Mouse (Mus musculus) CH12.LX (cell line): ENCODE results near the gene Hist1h3b.

ENCODE experiments used
- CHD1 ChIP-seq: IDR thresholded peaks from 2 replicates; pipeline ENCODE4 v1.6.1; 2012; ENCODE audit warnings: low read depth, low read length, improper control_type of control experiment, inconsistent platforms
- CTCF ChIP-seq, 2 experiments: IDR thresholded peaks in 1 of 2; conservative IDR thresholded peaks in 1 of 2; 2 replicates each; pipeline ENCODE4 v1.5.1; 2011 to 2012; ENCODE audit warnings: low read depth in 2 of 2, low read length in 2 of 2, improper control_type of control experiment in 1 of 2, inconsistent platforms in 1 of 2, mild to moderate bottlenecking in 1 of 2, moderate library complexity in 1 of 2
- ELF1 ChIP-seq: IDR thresholded peaks from 2 replicates; pipeline ENCODE4 v1.6.1; 2014; ENCODE audit warnings: low read depth, mild to moderate bottlenecking, inconsistent platforms, low read length, improper control_type of control experiment
- EP300 ChIP-seq: IDR thresholded peaks from 2 replicates; pipeline ENCODE4 v1.6.1; 2011; ENCODE audit warnings: low read length, improper control_type of control experiment
- ETS1 ChIP-seq: conservative IDR thresholded peaks from 2 replicates; pipeline ENCODE4 v1.6.1; 2012; ENCODE audit warnings: low read depth, mild to moderate bottlenecking, inconsistent platforms, low read length, improper control_type of control experiment, moderate library complexity
- HCFC1 ChIP-seq: IDR thresholded peaks from 2 replicates; pipeline ENCODE4 v1.6.1; 2012; ENCODE audit warnings: low read depth, mild to moderate bottlenecking, inconsistent platforms, low read length, improper control_type of control experiment
- JUN ChIP-seq: IDR thresholded peaks from 2 replicates; pipeline ENCODE4 v1.6.1; 2011; ENCODE audit warnings: low read depth, mild to moderate bottlenecking, low read length, improper control_type of control experiment, moderate library complexity; ENCODE audit not compliant: insufficient read depth
- MAFK ChIP-seq: IDR thresholded peaks from 2 replicates; pipeline ENCODE4 v1.6.1; 2011; ENCODE audit warnings: low read length, improper control_type of control experiment; ENCODE audit not compliant: insufficient replicate concordance
- MYC ChIP-seq: IDR thresholded peaks from 2 replicates; pipeline ENCODE4 v1.6.1; 2011; ENCODE audit warnings: low read depth, mild to moderate bottlenecking, improper control_type of control experiment, low read length
- RAD21 ChIP-seq: IDR thresholded peaks from 2 replicates; pipeline ENCODE4 v1.6.1; 2011; ENCODE audit warnings: low read depth, mild to moderate bottlenecking, low read length, improper control_type of control experiment, moderate library complexity
- RCOR1 ChIP-seq: conservative IDR thresholded peaks from 2 replicates; pipeline ENCODE4 v1.6.1; 2012; ENCODE audit warnings: low read depth, mild to moderate bottlenecking, inconsistent platforms, low read length, improper control_type of control experiment
- TCF12 ChIP-seq: IDR thresholded peaks from 2 replicates; pipeline ENCODE4 v1.6.1; 2014; ENCODE audit warnings: low read depth, mild to moderate bottlenecking, inconsistent platforms, low read length, improper control_type of control experiment
- USF1 ChIP-seq: IDR thresholded peaks from 2 replicates; pipeline ENCODE4 v1.6.1; 2014; ENCODE audit warnings: low read depth, mild to moderate bottlenecking, inconsistent platforms, low read length, improper control_type of control experiment
- USF2 ChIP-seq: conservative IDR thresholded peaks from 2 replicates; pipeline ENCODE4 v1.6.1; 2011; ENCODE audit warnings: low read depth, low read length, improper control_type of control experiment

DNA sequence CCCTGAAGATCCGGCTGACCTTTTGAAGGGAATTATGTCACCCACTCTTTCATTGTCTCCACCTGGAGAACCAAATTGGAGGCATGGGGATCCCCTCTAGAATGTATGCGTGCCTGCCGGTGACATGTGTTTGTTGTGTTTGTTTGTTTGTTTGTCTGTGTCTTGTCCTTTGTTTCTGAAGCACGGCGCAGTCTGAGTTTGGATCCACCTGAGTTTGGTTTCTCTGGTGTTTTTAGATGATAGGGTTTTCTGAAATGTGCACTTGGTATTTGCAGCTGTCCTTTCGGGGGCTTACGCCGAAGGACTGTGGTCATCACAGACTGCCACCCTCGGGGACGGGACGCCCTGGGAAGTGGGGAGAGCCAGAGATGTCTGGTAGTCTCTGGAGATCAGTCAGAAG lies 34.9 kb upstream of the Hist1h3b start:
- no peak for TF ChIP-seq RAD21
- TF ChIP-seq CTCF (conservative IDR thresholded peaks at IDR 0.05 in 1 of 2, IDR thresholded peaks at IDR 0.05 in 1 of 2; ENCODE audit: low read depth in 2 of 2, low read length in 2 of 2), result no peak
- no peak for TF ChIP-seq CHD1
- no peak for TF ChIP-seq TCF12
- no peak for TF ChIP-seq ELF1
- no peak for TF ChIP-seq USF2
- TF ChIP-seq MYC, result no peak
- no peak for TF ChIP-seq EP300
- no peak for TF ChIP-seq USF1
- no peak for TF ChIP-seq RCOR1
- no peak for TF ChIP-seq ETS1
- TF ChIP-seq JUN, result no peak
- no peak for TF ChIP-seq HCFC1
- no peak for TF ChIP-seq MAFK
